Mouse (Mus musculus): ENCODE results near the gene Tmem74b. TPM values are rescaled to one million over a fixed set of nuclear protein-coding genes. Genes with fewer than 3 reads are reported as not detected.
A peak's percentile ranks its signal among the peaks of the same experiment; 100 is the strongest.

Gene Tmem74b
- polyA plus RNA-seq (2014; fragmentation: Nextera tagmentation; extraction: Ambion mirVana): 6.5 and 8.2 TPM in 2 replicates

DNA sequence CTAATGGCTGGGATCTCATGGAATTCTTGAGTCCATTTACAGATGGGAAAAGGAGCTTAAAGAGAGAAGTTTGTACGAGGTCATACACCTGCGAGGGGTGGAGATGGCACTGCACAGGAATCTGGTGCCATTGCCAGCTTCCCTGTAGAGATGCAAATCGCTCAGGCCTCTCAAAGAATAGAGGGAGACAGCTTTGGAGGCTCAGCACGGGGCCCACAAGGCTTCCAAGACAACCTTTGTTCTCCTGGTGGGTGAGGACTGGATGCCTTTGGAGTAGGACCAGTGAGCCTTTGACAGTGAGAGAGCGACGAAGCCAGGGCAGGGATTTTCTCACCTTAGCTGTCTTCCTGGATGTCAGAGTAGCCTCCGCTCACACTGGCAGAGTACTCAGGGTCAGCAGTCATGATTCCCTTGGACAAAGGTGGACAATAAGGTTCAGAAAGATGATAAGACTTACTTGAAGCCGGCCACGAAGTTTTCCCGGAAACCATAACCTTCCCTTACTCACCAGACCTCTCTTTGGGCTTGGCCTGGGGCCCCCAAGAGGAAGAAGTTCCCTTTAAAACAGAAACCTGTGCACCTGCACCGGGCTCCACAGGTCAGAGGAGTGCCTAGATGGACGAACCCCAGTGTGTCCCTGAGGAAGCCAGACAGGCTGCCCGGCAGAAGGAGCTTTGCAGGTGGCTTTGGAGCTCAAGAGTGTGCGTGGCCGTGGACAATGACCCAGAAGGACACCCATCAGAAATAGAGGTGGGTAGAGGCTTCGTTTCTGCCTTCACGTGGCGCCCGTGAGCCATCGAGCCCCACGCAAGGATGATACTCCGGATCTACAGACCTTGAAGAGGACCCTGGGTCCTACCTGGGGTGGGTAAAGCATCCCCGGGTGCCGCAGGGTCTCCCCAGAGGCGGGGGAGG is at the start of gene Tmem74b:
TSS of gene Tmem74b (plus strand) at position 778 of the 915 bp plus-strand sequence.
- DNase-seq (ENCODE audit: low spot score): no peak
- Histone ChIP-seq H3K4me2 (ENCODE audit: low read depth) (peak within 1 kb of the TSS; percentile 99), H3K4me1 (ENCODE audit: control insufficient read depth, insufficient read depth, low read length) (no peaks in the 10 kb centered on the region), H3K9me3 (ENCODE audit: control insufficient read depth, low read length) (no peaks in the 10 kb centered on the region), H3K9ac (ENCODE audit: low read length) (peak within 1 kb of the TSS; percentile 84), H3K27me3 (ENCODE audit: control insufficient read depth, insufficient read depth, low read length) (peaks cover 10% of the 10 kb centered on the region), H3K27ac (ENCODE audit: low read depth, low read length) (no peak within 1 kb of the TSS), H3K4me3 (ENCODE audit: low read depth, low read length) (peak within 1 kb of the TSS; percentile 65), H3K36me3 (ENCODE audit: control insufficient read depth, insufficient read depth, low read length) (no peaks in the 10 kb centered on the region)
- no peak for ATAC-seq (ENCODE audit: insufficient read depth, low FRiP score, low TSS enrichment)
- 4% methylated on average over 25 of the region's 25 CpGs for WGBS

- H3K36me3 ChIP-seq (ENCODE audit: control insufficient read depth, insufficient read depth, low read length): no peaks in the 10 kb centered on the region
- no peak overlapping the region for H3K4me2 ChIP-seq (ENCODE audit: low read depth)
- ATAC-seq (ENCODE audit: insufficient read depth, low FRiP score, low TSS enrichment): no peak
- H3K27ac ChIP-seq (ENCODE audit: low read depth, low read length): no peak overlapping the region
- no peaks in the 10 kb centered on the region for H3K27me3 ChIP-seq (ENCODE audit: control insufficient read depth, insufficient read depth, low read length)
- no peaks in the 10 kb centered on the region for H3K4me1 ChIP-seq (ENCODE audit: control insufficient read depth, insufficient read depth, low read length)
- no peak overlapping the region for H3K4me3 ChIP-seq (ENCODE audit: low read depth, low read length)
- no peaks in the 10 kb centered on the region for H3K9me3 ChIP-seq (ENCODE audit: control insufficient read depth, low read length)
- H3K9ac ChIP-seq (ENCODE audit: low read length): no peak overlapping the region
- WGBS: 73% methylated on average over 1 of the region's 1 CpGs
- no peak for DNase-seq (ENCODE audit: low spot score)
Observed at GRCm38 (mm10) chr2:151652053-151652452, 49.8 kb upstream of the Tmem74b start.

- Histone ChIP-seq H3K4me3 (ENCODE audit: low read depth, low read length) (no peak within 1 kb of the TSS), H3K27ac (ENCODE audit: low read depth, low read length) (no peak within 1 kb of the TSS), H3K4me1 (ENCODE audit: control insufficient read depth, insufficient read depth, low read length) (no peaks in the 10 kb centered on the region), H3K4me2 (ENCODE audit: low read depth) (no peak within 1 kb of the TSS), H3K9me3 (ENCODE audit: control insufficient read depth, low read length) (no peaks in the 10 kb centered on the region), H3K27me3 (ENCODE audit: control insufficient read depth, insufficient read depth, low read length) (no peaks in the 10 kb centered on the region), H3K9ac (ENCODE audit: low read length) (no peak within 1 kb of the TSS), H3K36me3 (ENCODE audit: control insufficient read depth, insufficient read depth, low read length) (no peaks in the 10 kb centered on the region)
- DNase-seq (ENCODE audit: low spot score) (no peak), ATAC-seq (ENCODE audit: insufficient read depth, low FRiP score, low TSS enrichment) (no peak)
- 78% methylated on average over 3 of the region's 3 CpGs for WGBS
Observed at GRCm38 (mm10) chr2:151668433-151668832, 33.4 kb upstream of the Tmem74b start, which contains the start of gene Rad21l. TSS of gene Rad21l (minus strand) at chr2:151668533.

DNA sequence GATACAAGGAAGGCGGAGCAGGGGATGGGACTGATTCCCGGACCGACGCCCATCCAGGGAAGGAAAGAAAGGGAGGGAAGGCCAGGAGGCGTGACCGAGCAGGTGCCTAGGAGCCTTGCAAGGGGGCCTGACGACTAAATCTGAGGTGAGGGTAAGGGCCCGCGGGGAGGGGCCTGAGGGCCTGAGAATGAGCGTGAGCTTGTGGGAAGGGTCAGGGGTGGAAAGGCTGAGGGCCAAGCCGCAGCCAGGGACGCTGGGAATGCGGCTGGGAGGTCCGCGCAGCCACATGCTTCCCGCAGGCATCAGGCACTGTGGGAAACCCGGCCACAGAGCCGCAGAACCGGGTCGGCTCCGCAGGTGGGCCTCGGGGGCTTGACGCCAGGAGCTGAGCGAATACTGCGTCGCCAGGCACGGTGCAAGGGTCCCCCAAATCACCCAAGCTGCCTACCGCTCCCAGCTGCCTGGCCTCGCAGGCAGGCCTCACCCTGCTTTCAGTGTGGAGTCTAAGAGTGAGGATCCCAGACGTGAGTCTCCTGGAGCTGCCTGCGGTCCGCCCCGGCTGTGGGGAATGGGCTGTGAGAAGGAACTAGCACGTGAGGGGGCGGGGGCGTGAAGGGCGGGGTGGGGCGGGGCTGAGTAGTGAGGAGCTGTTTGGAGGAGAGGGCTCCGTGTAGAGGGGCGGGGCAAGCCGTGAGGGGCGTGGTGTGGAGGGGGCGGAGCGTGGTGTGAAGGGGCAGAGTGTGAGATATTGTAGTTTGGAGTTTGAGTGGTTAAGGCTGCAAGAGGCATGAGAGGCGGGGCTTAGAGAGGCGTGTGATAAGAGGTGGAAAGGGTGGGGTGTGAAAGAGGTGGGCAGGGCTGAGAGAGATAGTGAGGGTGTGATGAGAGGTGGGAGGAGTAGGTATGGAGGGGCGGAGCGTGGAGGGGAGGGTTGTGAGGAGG is 31.5 kb upstream of the Tmem74b start:
- peak; percentile 58; the same call in 1 of the 2 replicates for ATAC-seq (ENCODE audit: insufficient read depth, low FRiP score, low TSS enrichment)
- DNase-seq (ENCODE audit: low spot score): no peak
- Histone ChIP-seq H3K36me3 (ENCODE audit: control insufficient read depth, insufficient read depth, low read length) (no peaks in the 10 kb centered on the region), H3K9ac (ENCODE audit: low read length) (no peak overlapping the region), H3K9me3 (ENCODE audit: control insufficient read depth, low read length) (no peaks in the 10 kb centered on the region), H3K4me1 (ENCODE audit: control insufficient read depth, insufficient read depth, low read length) (no peaks in the 10 kb centered on the region), H3K4me3 (ENCODE audit: low read depth, low read length) (no peak overlapping the region), H3K27ac (ENCODE audit: low read depth, low read length) (no peak overlapping the region), H3K4me2 (ENCODE audit: low read depth) (peak overlapping the region; percentile 12), H3K27me3 (ENCODE audit: control insufficient read depth, insufficient read depth, low read length) (no peaks in the 10 kb centered on the region)
- 39% methylated on average over 45 of the region's 48 CpGs for WGBS

DNA sequence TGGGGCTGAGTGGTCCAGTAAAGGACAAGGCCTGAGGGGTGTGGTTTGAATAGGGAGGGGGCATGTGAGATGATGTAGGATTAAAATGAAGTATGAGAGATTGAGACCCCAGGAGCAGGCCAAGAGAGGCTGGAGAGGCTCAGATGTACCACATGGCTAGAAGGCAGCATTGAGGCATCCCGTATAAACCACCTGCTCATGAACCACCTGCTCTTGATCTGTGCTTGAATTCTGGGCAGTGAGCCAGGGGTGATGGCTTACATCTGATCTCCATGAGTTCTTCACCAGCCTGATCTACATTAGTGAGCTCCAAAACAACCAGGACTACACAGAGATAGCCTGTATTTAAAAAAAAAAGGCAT is 30.9 kb upstream of the Tmem74b start:
- Histone ChIP-seq H3K36me3 (ENCODE audit: control insufficient read depth, insufficient read depth, low read length) (no peaks in the 10 kb centered on the region), H3K4me2 (ENCODE audit: low read depth) (no peak overlapping the region), H3K9me3 (ENCODE audit: control insufficient read depth, low read length) (no peaks in the 10 kb centered on the region), H3K27me3 (ENCODE audit: control insufficient read depth, insufficient read depth, low read length) (no peaks in the 10 kb centered on the region), H3K4me1 (ENCODE audit: control insufficient read depth, insufficient read depth, low read length) (no peaks in the 10 kb centered on the region), H3K4me3 (ENCODE audit: low read depth, low read length) (no peak overlapping the region), H3K27ac (ENCODE audit: low read depth, low read length) (no peak overlapping the region), H3K9ac (ENCODE audit: low read length) (no peak overlapping the region)
- ATAC-seq (ENCODE audit: insufficient read depth, low FRiP score, low TSS enrichment) (peak; percentile 23; the same call in 1 of the 2 replicates), DNase-seq (ENCODE audit: low spot score) (no peak)
- 70% methylated on average over 1 of the region's 1 CpGs for WGBS

DNA sequence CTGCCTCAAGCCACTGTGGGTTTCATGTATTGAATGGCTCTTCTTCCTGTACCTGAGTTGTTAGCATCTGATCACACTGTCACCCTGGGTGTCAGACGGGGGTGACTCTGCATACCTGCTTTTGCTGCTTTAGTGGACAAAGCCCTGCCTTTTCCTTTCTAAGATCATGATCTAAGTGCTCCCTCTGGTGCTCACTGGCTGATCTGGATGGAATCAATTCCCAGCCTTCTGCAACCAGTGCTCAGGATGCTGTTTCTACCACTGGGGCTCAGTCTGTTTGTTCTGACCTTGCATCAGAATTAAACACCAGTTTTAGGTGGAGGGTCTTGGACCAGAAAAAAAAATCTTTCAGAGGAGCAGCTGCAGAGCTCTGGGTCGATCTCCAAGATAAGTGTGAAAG is 25.6 kb upstream of the Tmem74b start:
- H3K9me3 ChIP-seq (ENCODE audit: control insufficient read depth, low read length): no peaks in the 10 kb centered on the region
- DNase-seq (ENCODE audit: low spot score): no peak
- H3K4me3 ChIP-seq (ENCODE audit: low read depth, low read length): no peak overlapping the region
- H3K4me1 ChIP-seq (ENCODE audit: control insufficient read depth, insufficient read depth, low read length): no peaks in the 10 kb centered on the region
- peak; percentile 21; the same call in 1 of the 2 replicates for ATAC-seq (ENCODE audit: insufficient read depth, low FRiP score, low TSS enrichment)
- no peak overlapping the region for H3K4me2 ChIP-seq (ENCODE audit: low read depth)
- no peaks in the 10 kb centered on the region for H3K36me3 ChIP-seq (ENCODE audit: control insufficient read depth, insufficient read depth, low read length)
- no peak overlapping the region for H3K9ac ChIP-seq (ENCODE audit: low read length)
- no peaks in the 10 kb centered on the region for H3K27me3 ChIP-seq (ENCODE audit: control insufficient read depth, insufficient read depth, low read length)
- H3K27ac ChIP-seq (ENCODE audit: low read depth, low read length): no peak overlapping the region
- 62% methylated on average over 2 of the region's 2 CpGs for WGBS

- H3K27me3 ChIP-seq (ENCODE audit: control insufficient read depth, insufficient read depth, low read length): no peaks in the 10 kb centered on the region
- no peak overlapping the region for H3K27ac ChIP-seq (ENCODE audit: low read depth, low read length)
- no peak overlapping the region for H3K4me3 ChIP-seq (ENCODE audit: low read depth, low read length)
- H3K4me1 ChIP-seq (ENCODE audit: control insufficient read depth, insufficient read depth, low read length): no peaks in the 10 kb centered on the region
- H3K9ac ChIP-seq (ENCODE audit: low read length): no peak overlapping the region
- ATAC-seq (ENCODE audit: insufficient read depth, low FRiP score, low TSS enrichment): peak; percentile 61; the same call in 1 of the 2 replicates
- H3K9me3 ChIP-seq (ENCODE audit: control insufficient read depth, low read length): no peaks in the 10 kb centered on the region
- H3K4me2 ChIP-seq (ENCODE audit: low read depth): no peak overlapping the region
- 66% methylated on average over 3 of the region's 3 CpGs for WGBS
- peak; percentile 42 for DNase-seq (ENCODE audit: low spot score)
- no peaks in the 10 kb centered on the region for H3K36me3 ChIP-seq (ENCODE audit: control insufficient read depth, insufficient read depth, low read length)
Observed at GRCm38 (mm10) chr2:151682357-151682756, 19.5 kb upstream of the Tmem74b start.

DNA sequence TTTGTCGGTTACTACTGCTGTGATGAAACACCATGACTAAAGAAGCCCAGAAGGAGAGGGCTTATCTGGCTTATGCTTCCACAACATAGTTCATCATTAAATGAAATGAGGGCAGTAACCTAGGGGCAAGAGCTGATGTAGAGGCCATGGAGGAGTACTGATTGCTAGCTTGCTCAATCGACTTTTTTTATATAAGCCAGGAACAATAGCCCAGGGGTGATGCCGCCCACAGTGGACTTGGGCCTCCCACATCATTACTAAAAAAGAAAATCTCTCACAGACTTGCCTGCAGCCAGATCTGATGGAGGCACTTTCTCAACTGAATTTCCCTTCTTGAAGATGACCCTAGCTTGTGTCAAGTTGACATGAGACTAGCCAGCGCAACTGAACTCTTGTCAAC is 18.8 kb upstream of the Tmem74b start:
- Histone ChIP-seq H3K4me3 (ENCODE audit: low read depth, low read length) (no peak overlapping the region), H3K9ac (ENCODE audit: low read length) (no peak overlapping the region), H3K27ac (ENCODE audit: low read depth, low read length) (no peak overlapping the region), H3K4me1 (ENCODE audit: control insufficient read depth, insufficient read depth, low read length) (no peaks in the 10 kb centered on the region), H3K4me2 (ENCODE audit: low read depth) (no peak overlapping the region), H3K36me3 (ENCODE audit: control insufficient read depth, insufficient read depth, low read length) (no peaks in the 10 kb centered on the region), H3K9me3 (ENCODE audit: control insufficient read depth, low read length) (no peaks in the 10 kb centered on the region), H3K27me3 (ENCODE audit: control insufficient read depth, insufficient read depth, low read length) (no peaks in the 10 kb centered on the region)
- DNase-seq (ENCODE audit: low spot score): no peak
- no peak for ATAC-seq (ENCODE audit: insufficient read depth, low FRiP score, low TSS enrichment)
- WGBS: 87% methylated on average over 4 of the region's 4 CpGs
